Mouse (Mus musculus): ENCODE results near the gene Tram1l1.
A peak's percentile ranks its signal among the peaks of the same experiment; 100 is the strongest.
"Not testable (repeated sequence)": the region's sequence is repeated elsewhere in the genome, so short reads cannot be mapped to it uniquely, and the experiment has no call there.

DNA sequence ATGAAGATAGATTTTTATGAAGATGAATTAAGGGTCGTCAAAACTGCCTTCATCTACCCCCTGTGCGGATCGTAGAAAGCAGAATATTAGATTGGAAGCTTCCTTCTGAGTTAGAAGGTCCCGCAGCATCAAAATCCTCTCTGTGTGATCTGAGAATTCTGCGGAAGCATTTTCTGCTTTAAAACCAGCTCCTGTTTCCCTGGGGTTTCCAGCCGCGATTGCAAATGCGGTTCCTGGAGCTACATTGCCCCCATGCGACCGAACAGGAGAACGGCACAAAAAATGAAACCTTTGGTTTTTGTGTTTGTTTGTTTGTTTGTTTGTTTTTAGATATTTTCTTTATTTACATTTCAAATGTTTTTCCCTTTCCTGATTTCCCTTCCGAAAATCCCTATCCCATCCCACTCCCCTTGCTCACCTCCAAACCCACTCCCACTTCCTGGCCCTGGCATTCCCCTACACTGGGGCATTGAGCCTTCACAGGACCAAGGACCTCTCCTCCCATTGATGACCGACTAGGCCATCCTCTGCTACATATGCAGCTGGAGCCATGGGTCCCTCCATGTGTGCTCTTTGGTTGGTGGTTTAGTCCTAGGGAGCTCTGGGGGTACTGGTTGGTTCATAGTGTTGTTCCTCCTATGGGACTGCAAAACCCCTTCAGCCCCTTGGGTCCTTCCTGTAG, 45.6 kb upstream of the Tram1l1 start:
- peak; percentile 92 for TF ChIP-seq CTCF (IDR thresholded peaks at IDR 0.05; ENCODE audit: extremely low read depth, insufficient read depth, low read length)
- TF ChIP-seq POLR2A (IDR thresholded peaks at IDR 0.05; ENCODE audit: extremely low read depth, insufficient read depth, low read length) = not testable (repeated sequence)

Measured in cortical plate, adult 2 months (tissue).